Mouse (Mus musculus): Measurements from ENCODE around the gene Camk1g.

DNA sequence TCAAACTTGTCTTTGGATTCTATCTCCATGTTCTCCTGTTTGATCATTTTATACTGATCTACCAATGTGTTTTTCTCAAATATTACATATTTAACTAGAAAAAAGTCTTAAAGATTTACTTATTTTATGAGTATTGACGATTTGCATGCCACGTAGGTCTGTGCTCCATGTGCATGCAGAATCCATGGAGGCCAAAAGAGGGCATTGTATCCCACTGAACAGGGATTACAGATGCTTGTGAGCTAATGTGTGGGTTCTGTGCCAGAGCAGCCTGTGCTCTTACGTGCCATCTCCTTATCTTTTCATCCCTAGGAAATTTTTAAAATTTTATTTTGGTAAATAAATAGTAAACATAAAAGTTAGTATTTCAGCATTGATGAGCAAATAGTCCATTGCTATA, 22.2 kb upstream of the Camk1g start:
- TF ChIP-seq POLR2A (IDR thresholded peaks at IDR 0.05; ENCODE audit: low read depth, low read length) (no peak), ZNF384 (IDR thresholded peaks at IDR 0.05; ENCODE audit: low read depth, low read length) (no peak), CTCF (conservative IDR thresholded peaks at IDR 0.05 in 1 of 2, IDR thresholded peaks at IDR 0.05 in 1 of 2; ENCODE audit: low read depth in 2 of 2, low read length in 2 of 2) (peak in 1 of 2 experiments; percentile 15; a peak in 1 of 4 replicates), MAFK (IDR thresholded peaks at IDR 0.05; ENCODE audit: insufficient replicate concordance, low read length) (no peak), TCF12 (IDR thresholded peaks at IDR 0.05; ENCODE audit: low read depth, low read length) (no peak), E2F4 (IDR thresholded peaks at IDR 0.05; ENCODE audit: insufficient replicate concordance, low read depth, low read length) (no peak), JUND (conservative IDR thresholded peaks at IDR 0.05; ENCODE audit: low read depth, low read length) (no peak), IRF4 (IDR thresholded peaks at IDR 0.05; ENCODE audit: low read depth, low read length) (no peak), MEF2A (IDR thresholded peaks at IDR 0.05; ENCODE audit: borderline replicate concordance, low read depth, low read length) (no peak), USF1 (IDR thresholded peaks at IDR 0.05; ENCODE audit: low read depth, low read length) (no peak), HCFC1 (IDR thresholded peaks at IDR 0.05; ENCODE audit: low read depth, low read length) (no peak)
